Mouse (Mus musculus) ES-E14 (cell line): ENCODE data around the gene 1700012B09Rik.

Source experiments
- HCFC1 ChIP-seq: IDR thresholded peaks from 2 replicates; pipeline ENCODE4 v1.6.1; 2012; ENCODE audit warnings: low read length, inconsistent platforms, borderline replicate concordance; ENCODE audit not compliant: insufficient read depth
- MAFK ChIP-seq: IDR thresholded peaks from 2 replicates; pipeline ENCODE4 v1.6.1; 2014; ENCODE audit warnings: mild to moderate bottlenecking, low read depth, low read length, inconsistent platforms; ENCODE audit not compliant: insufficient read depth
- ZC3H11A ChIP-seq: IDR thresholded peaks from 2 replicates; pipeline ENCODE4 v1.6.1; 2012; ENCODE audit warnings: low read depth, mild to moderate bottlenecking, inconsistent platforms, low read length, borderline replicate concordance
- ZNF384 ChIP-seq: IDR thresholded peaks from 2 replicates; pipeline ENCODE4 v1.6.1; 2012; ENCODE audit warnings: low read depth, low read length, inconsistent platforms

- TF ChIP-seq MAFK (no peak), ZC3H11A (no peak), ZNF384 (no peak), HCFC1 (no peak)
Observed at GRCm38 (mm10) chr9:14769811-14770210, 1.0 kb downstream of the 1700012B09Rik start.
